Mouse (Mus musculus): ENCODE measurements around the gene Tmem204. TPM values are rescaled to one million over a fixed set of nuclear protein-coding genes. Genes with fewer than 3 reads are reported as not detected.
A peak's percentile ranks its signal among the peaks of the same experiment; 100 is the strongest.

Gene Tmem204
- polyA plus RNA-seq, 1 experiment, result 17.7 TPM

GRCm38 (mm10) chr17:25036183-25036582 lies 47.2 kb downstream of the Tmem204 start:
- no peak for TF ChIP-seq POLR2A (IDR thresholded peaks at IDR 0.05; ENCODE audit: low read depth, low read length)
- peak; percentile 27; the same call in 1 of the 2 replicates for TF ChIP-seq CTCF (IDR thresholded peaks at IDR 0.05; ENCODE audit: extremely low read depth, insufficient read length, insufficient replicate concordance, low read depth, low read length)
- 75% methylated on average over 4 of the region's 4 CpGs for WGBS
- H3K36me3 ChIP-seq (ENCODE audit: control insufficient read depth, insufficient read depth, low read length), result peaks cover 20% of the 10 kb centered on the region; the same call in 1 of the 2 replicates

GRCm38 (mm10) chr17:25016292-25017132 lies 66.9 kb downstream of the Tmem204 start:
- peaks cover 3% of the 10 kb centered on the region for H3K4me1 ChIP-seq (ENCODE audit: control insufficient read depth, insufficient read depth, insufficient read length, low read length)
- H3K36me3 ChIP-seq (ENCODE audit: control insufficient read depth, insufficient read depth, low read length), result peaks cover 6% of the 10 kb centered on the region
- no peaks in the 10 kb centered on the region for H3K27me3 ChIP-seq (ENCODE audit: control insufficient read depth, insufficient read depth, low read length)
- peak overlapping the region; percentile 96 for H3K4me3 ChIP-seq (ENCODE audit: low read depth, low read length)
- under 1% methylated on average over 55 of the region's 55 CpGs for WGBS
- TF ChIP-seq CTCF (IDR thresholded peaks at IDR 0.05; ENCODE audit: extremely low read depth, insufficient read length, insufficient replicate concordance, low read depth, low read length) (peak; percentile 43; the same call in 1 of the 2 replicates), POLR2A (IDR thresholded peaks at IDR 0.05; ENCODE audit: low read depth, low read length) (peak; percentile 59)
- H3K27ac ChIP-seq (ENCODE audit: insufficient read depth, low read depth, low read length), result peak overlapping the region; percentile 79

More at GRCm38 (mm10) chr17:25036183-25036582, 47.2 kb downstream of the Tmem204 start:
- no peak overlapping the region for H3K27ac ChIP-seq (ENCODE audit: insufficient read depth, low read depth, low read length)
- H3K4me1 ChIP-seq (ENCODE audit: control insufficient read depth, insufficient read depth, insufficient read length, low read length), result no peaks in the 10 kb centered on the region
- no peak overlapping the region for H3K4me3 ChIP-seq (ENCODE audit: low read depth, low read length)
- H3K27me3 ChIP-seq (ENCODE audit: control insufficient read depth, insufficient read depth, low read length), result no peaks in the 10 kb centered on the region

GRCm38 (mm10) chr17:25015655-25016291 lies 67.6 kb downstream of the Tmem204 start, which contains the start of the genes Cramp1l and Ift140:
Gene Cramp1l, minus strand, starts transcription at chr17:25015788.
Gene Ift140, plus strand, starts transcription at chr17:25016085.
- Histone ChIP-seq H3K36me3 (ENCODE audit: control insufficient read depth, insufficient read depth, low read length) (peaks cover 11% of the 10 kb centered on the region), H3K4me3 (ENCODE audit: low read depth, low read length) (peak within 1 kb of the TSS; percentile 96), H3K4me1 (ENCODE audit: control insufficient read depth, insufficient read depth, insufficient read length, low read length) (peaks cover 3% of the 10 kb centered on the region), H3K27me3 (ENCODE audit: control insufficient read depth, insufficient read depth, low read length) (no peaks in the 10 kb centered on the region), H3K27ac (ENCODE audit: insufficient read depth, low read depth, low read length) (peak within 1 kb of the TSS; percentile 87)
- peak; percentile 79 for TF ChIP-seq POLR2A (IDR thresholded peaks at IDR 0.05; ENCODE audit: low read depth, low read length)
- no peak for TF ChIP-seq CTCF (IDR thresholded peaks at IDR 0.05; ENCODE audit: extremely low read depth, insufficient read length, insufficient replicate concordance, low read depth, low read length)
- WGBS, result under 1% methylated on average over 62 of the region's 62 CpGs

- Histone ChIP-seq H3K27ac (ENCODE audit: insufficient read depth, low read depth, low read length) (peak overlapping the region; percentile 87), H3K4me1 (ENCODE audit: control insufficient read depth, insufficient read depth, insufficient read length, low read length) (peaks cover 3% of the 10 kb centered on the region)
Observed at GRCm38 (mm10) chr17:25014841-25015570, 68.4 kb downstream of the Tmem204 start.

GRCm38 (mm10) chr17:25013606-25014501 lies 69.5 kb downstream of the Tmem204 start:
- WGBS, result under 1% methylated on average over 81 of the region's 81 CpGs
- TF ChIP-seq CTCF (IDR thresholded peaks at IDR 0.05; ENCODE audit: extremely low read depth, insufficient read length, insufficient replicate concordance, low read depth, low read length) (no peak), POLR2A (IDR thresholded peaks at IDR 0.05; ENCODE audit: low read depth, low read length) (no peak)
- Histone ChIP-seq H3K36me3 (ENCODE audit: control insufficient read depth, insufficient read depth, low read length) (peaks cover 20% of the 10 kb centered on the region), H3K27ac (ENCODE audit: insufficient read depth, low read depth, low read length) (peak overlapping the region; percentile 55), H3K4me1 (ENCODE audit: control insufficient read depth, insufficient read depth, insufficient read length, low read length) (peaks cover 3% of the 10 kb centered on the region), H3K27me3 (ENCODE audit: control insufficient read depth, insufficient read depth, low read length) (no peaks in the 10 kb centered on the region), H3K4me3 (ENCODE audit: low read depth, low read length) (peak overlapping the region; percentile 83)

More at GRCm38 (mm10) chr17:25014841-25015570, 68.4 kb downstream of the Tmem204 start:
- no peaks in the 10 kb centered on the region for H3K27me3 ChIP-seq (ENCODE audit: control insufficient read depth, insufficient read depth, low read length)
- TF ChIP-seq CTCF (IDR thresholded peaks at IDR 0.05; ENCODE audit: extremely low read depth, insufficient read length, insufficient replicate concordance, low read depth, low read length) (no peak), POLR2A (IDR thresholded peaks at IDR 0.05; ENCODE audit: low read depth, low read length) (no peak)
- H3K36me3 ChIP-seq (ENCODE audit: control insufficient read depth, insufficient read depth, low read length), result peaks cover 14% of the 10 kb centered on the region
- WGBS, result under 1% methylated on average over 39 of the region's 39 CpGs
- H3K4me3 ChIP-seq (ENCODE audit: low read depth, low read length), result peak overlapping the region; percentile 85

Other genes starting within 250 kb of the Tmem204 start
- gene Hagh, start 243.4 kb downstream of the Tmem204 start, polyA plus RNA-seq (2012; rRNA removed), result 352 and 372 TPM in 2 replicates
- gene Fahd1, start 233.2 kb downstream of the Tmem204 start, polyA plus RNA-seq (2012; rRNA removed), result 65.2 and 108 TPM in 2 replicates
- gene Igfals, start 217.6 kb downstream of the Tmem204 start, polyA plus RNA-seq (2012; rRNA removed), result 0.42 and 1.4 TPM in 2 replicates
- 33.0 and 39.9 TPM in 2 replicates for gene Nubp2, start 197.2 kb downstream of the Tmem204 start, polyA plus RNA-seq (2012; rRNA removed)
- gene Spsb3, start 196.9 kb downstream of the Tmem204 start, polyA plus RNA-seq (2012; rRNA removed), result 51.5 and 88.1 TPM in 2 replicates
- gene Eme2, start 188.5 kb downstream of the Tmem204 start, polyA plus RNA-seq (2012; rRNA removed), result 20.3 and 21.0 TPM in 2 replicates
- 244 and 319 TPM in 2 replicates for gene Mrps34, start 188.5 kb downstream of the Tmem204 start, polyA plus RNA-seq (2012; rRNA removed)
- gene Nme3, start 187.1 kb downstream of the Tmem204 start, polyA plus RNA-seq (2012; rRNA removed), result 29.4 and 52.4 TPM in 2 replicates
- 37.0 and 51.7 TPM in 2 replicates for gene Mapk8ip3, start 146.6 kb downstream of the Tmem204 start, polyA plus RNA-seq (2012; rRNA removed)
- gene Jpt2, start 122.9 kb downstream of the Tmem204 start, polyA plus RNA-seq (2012; rRNA removed), result 13.3 and 18.2 TPM in 2 replicates
- gene Cramp1l, start 67.8 kb downstream of the Tmem204 start, polyA plus RNA-seq (2012; rRNA removed), result 5.8 and 10.0 TPM in 2 replicates
- 4.2 and 8.4 TPM in 2 replicates for gene Ift140, start 67.5 kb downstream of the Tmem204 start, polyA plus RNA-seq (2012; rRNA removed)
- gene Telo2, start 32.4 kb upstream of the Tmem204 start, polyA plus RNA-seq (2012; rRNA removed), result 7.3 and 8.9 TPM in 2 replicates
- gene Ptx4, start 37.2 kb upstream of the Tmem204 start, polyA plus RNA-seq (2012; rRNA removed), result 0.10 TPM in 1 of 2 replicates, not detected in the other
- gene Clcn7, start 49.8 kb upstream of the Tmem204 start, polyA plus RNA-seq (2012; rRNA removed), result 9.5 and 15.9 TPM in 2 replicates
- 0.06 TPM in 1 of 2 replicates, not detected in the other for gene Ccdc154, start 78.9 kb upstream of the Tmem204 start, polyA plus RNA-seq (2012; rRNA removed)
- 0.33 and 0.46 TPM in 2 replicates for gene Gm38655, start 91.9 kb upstream of the Tmem204 start, polyA plus RNA-seq (2012; rRNA removed)
- 5.4 and 6.3 TPM in 2 replicates for gene BC003965, start 101.0 kb upstream of the Tmem204 start, polyA plus RNA-seq (2012; rRNA removed)
- gene Unkl, start 104.8 kb upstream of the Tmem204 start, polyA plus RNA-seq (2012; rRNA removed), result 7.1 and 11.7 TPM in 2 replicates
- gene Gnptg, start 156.5 kb upstream of the Tmem204 start, polyA plus RNA-seq (2012; rRNA removed), result 21.0 and 29.3 TPM in 2 replicates
- gene Tsr3, start 156.6 kb upstream of the Tmem204 start, polyA plus RNA-seq (2012; rRNA removed), result 6.8 and 13.3 TPM in 2 replicates
- 10.1 TPM in 2 replicates for gene Baiap3, start 172.8 kb upstream of the Tmem204 start, polyA plus RNA-seq (2012; rRNA removed)
- 24.8 and 50.8 TPM in 2 replicates for gene Ube2i, start 191.0 kb upstream of the Tmem204 start, polyA plus RNA-seq (2012; rRNA removed)
- gene Prss34, start 214.8 kb upstream of the Tmem204 start, polyA plus RNA-seq (2012; rRNA removed), result not detected in 2 replicates
- not detected in 2 replicates for gene Prss28, start 225.1 kb upstream of the Tmem204 start, polyA plus RNA-seq (2012; rRNA removed)
- gene Prss29, start 235.1 kb upstream of the Tmem204 start, polyA plus RNA-seq (2012; rRNA removed), result not detected in 2 replicates

Measured in small intestine, adult 2 months (tissue).